In the genomic region with DNA sequence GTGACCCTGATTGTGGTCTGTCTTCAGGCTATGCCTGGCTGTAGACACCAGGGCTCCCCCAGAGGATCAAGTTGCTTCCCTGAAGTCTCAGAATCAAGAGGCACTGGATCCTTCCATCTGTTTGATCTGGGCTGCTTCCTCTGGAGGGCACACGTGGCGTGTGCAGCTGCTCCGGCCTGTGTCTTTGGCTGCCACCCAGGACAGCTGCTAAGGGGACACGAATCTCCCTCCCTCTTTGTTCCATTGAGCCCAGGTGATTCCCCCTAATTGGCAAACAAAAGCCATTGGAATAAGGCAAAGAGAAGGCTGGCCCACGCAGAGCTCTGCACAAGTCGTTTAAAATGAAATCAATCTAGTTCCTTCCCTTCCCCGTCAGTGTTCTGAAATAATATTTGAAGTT, we compare ENCODE assay signal across 9 mouse cellular contexts.
DNase-seq lines count a peak whose midpoint lies in the region; ATAC-seq and TF ChIP-seq lines count a peak whose summit lies in the region.
"Had no signal": no experiment of that assay in that cellular context is flagged by ENCODE, and none has a peak within 500 bp of the region (broad histone marks: within the 10 kb centered on the region; RNA-seq: fewer than 3 reads in every experiment).

No protein-coding gene starts in this region.

- no peak for TF ChIP-seq CTCF in heart, postnatal 0 days (IDR thresholded peaks at IDR 0.05; ENCODE audit: low read depth)
- no peak for TF ChIP-seq CTCF in midbrain, postnatal 0 days (IDR thresholded peaks at IDR 0.05)

- no peak overlapping the region for H3K4me3 ChIP-seq in liver, embryonic 11.5 days (ENCODE audit: low read depth, low read length)
- no peak overlapping the region for H3K4me3 ChIP-seq in embryonic facial prominence, embryonic 12.5 days
- no peak overlapping the region for H3K4me3 ChIP-seq in heart, postnatal 0 days (ENCODE audit: low read depth, low read length)
- H3K4me3 ChIP-seq in midbrain, postnatal 0 days (ENCODE audit: low read depth, low read length), result no peak overlapping the region
- H3K4me3 ChIP-seq: heart, embryonic 15.5 days; megakaryocyte, embryonic 14.5 days had no signal

- no peaks in the 10 kb centered on the region for H3K27me3 ChIP-seq in liver, embryonic 11.5 days (replicated peaks; ENCODE audit: control insufficient read depth, insufficient read depth, low read length)
- H3K27me3 ChIP-seq in embryonic facial prominence, embryonic 12.5 days, result no peaks in the 10 kb centered on the region
- no peaks in the 10 kb centered on the region for H3K27me3 ChIP-seq in heart, postnatal 0 days (ENCODE audit: control insufficient read depth, insufficient read depth, low read length)
- H3K27me3 ChIP-seq in midbrain, postnatal 0 days (ENCODE audit: insufficient read depth, low read length), result no peaks in the 10 kb centered on the region
- H3K27me3 ChIP-seq: heart, embryonic 15.5 days; megakaryocyte, embryonic 14.5 days had no signal

- no peak overlapping the region for H3K9ac ChIP-seq in liver, embryonic 11.5 days (ENCODE audit: low read depth, low read length)
- H3K9ac ChIP-seq in embryonic facial prominence, embryonic 12.5 days, result no peak overlapping the region
- no peak overlapping the region for H3K9ac ChIP-seq in heart, postnatal 0 days (replicated peaks; ENCODE audit: low read depth, low read length)
- no peak overlapping the region for H3K9ac ChIP-seq in midbrain, postnatal 0 days (replicated peaks; ENCODE audit: low read length, poor library complexity, severe bottlenecking)
- H3K9ac ChIP-seq: heart, embryonic 15.5 days had no signal

- no peak overlapping the region for H3K4me2 ChIP-seq in liver, embryonic 11.5 days
- no peak overlapping the region for H3K4me2 ChIP-seq in embryonic facial prominence, embryonic 12.5 days (replicated peaks)
- no peak overlapping the region for H3K4me2 ChIP-seq in heart, postnatal 0 days (ENCODE audit: low read depth, low read length)
- no peak overlapping the region for H3K4me2 ChIP-seq in midbrain, postnatal 0 days (ENCODE audit: low read depth, low read length, poor library complexity, severe bottlenecking)
- H3K4me2 ChIP-seq: heart, embryonic 15.5 days had no signal

- no peak for ATAC-seq in liver, embryonic 11.5 days (replicated peaks; ENCODE audit: low FRiP score)
- ATAC-seq in embryonic facial prominence, embryonic 12.5 days (ENCODE audit: insufficient number of reproducible peaks, insufficient read depth, low FRiP score, low TSS enrichment), result peak; percentile 84
- no peak; the same call in 1 of the 2 replicates for ATAC-seq in heart, postnatal 0 days (ENCODE audit: insufficient read depth, low read depth)
- ATAC-seq in midbrain, postnatal 0 days (ENCODE audit: low FRiP score), result no peak

- H3K4me1 ChIP-seq in liver, embryonic 11.5 days (replicated peaks; ENCODE audit: control insufficient read depth, insufficient read depth, low read length), result no peaks in the 10 kb centered on the region
- peaks cover 15% of the 10 kb centered on the region for H3K4me1 ChIP-seq in embryonic facial prominence, embryonic 12.5 days
- no peaks in the 10 kb centered on the region for H3K4me1 ChIP-seq in heart, postnatal 0 days (ENCODE audit: control insufficient read depth, insufficient read depth)
- no peaks in the 10 kb centered on the region for H3K4me1 ChIP-seq in midbrain, postnatal 0 days (ENCODE audit: insufficient read depth, low read length)
- H3K4me1 ChIP-seq: megakaryocyte, embryonic 14.5 days had no signal

- peak; percentile 7 for DNase-seq in liver
- DNase-seq in liver, embryonic 11.5 days (ENCODE audit: low spot score), result no peak
- peak; percentile 9 for DNase-seq in heart, postnatal 0 days (ENCODE audit: low spot score)
- DNase-seq in midbrain, postnatal 0 days (ENCODE audit: low spot score), result peak; percentile 51
- DNase-seq in left cerebral cortex, adult 11 months (ENCODE audit: low spot score), result no peak
- DNase-seq in kidney, adult 18-20 months, result no peak

- WGBS in liver, embryonic 11.5 days, result 67% methylated on average over 7 of the region's 7 CpGs
- WGBS in embryonic facial prominence, embryonic 12.5 days, result 26% methylated on average over 7 of the region's 7 CpGs
- WGBS in heart, postnatal 0 days, result 31% methylated on average over 7 of the region's 7 CpGs
- WGBS in midbrain, postnatal 0 days, result 24% methylated on average over 7 of the region's 7 CpGs

- no peaks in the 10 kb centered on the region for H3K9me3 ChIP-seq in liver, embryonic 11.5 days (ENCODE audit: control insufficient read depth, low read length)
- H3K9me3 ChIP-seq in embryonic facial prominence, embryonic 12.5 days, result no peaks in the 10 kb centered on the region
- H3K9me3 ChIP-seq in heart, postnatal 0 days (replicated peaks; ENCODE audit: control insufficient read depth, low read length), result no peaks in the 10 kb centered on the region
- no peaks in the 10 kb centered on the region for H3K9me3 ChIP-seq in midbrain, postnatal 0 days (ENCODE audit: low read length)
- H3K9me3 ChIP-seq: heart, embryonic 15.5 days had no signal

- TF ChIP-seq EP300 in heart, postnatal 0 days (IDR thresholded peaks at IDR 0.05; ENCODE audit: low read depth), result no peak

- no peaks in the 10 kb centered on the region for H3K36me3 ChIP-seq in liver, embryonic 11.5 days (ENCODE audit: control insufficient read depth, insufficient read depth, low read length)
- no peaks in the 10 kb centered on the region for H3K36me3 ChIP-seq in embryonic facial prominence, embryonic 12.5 days
- no peaks in the 10 kb centered on the region for H3K36me3 ChIP-seq in heart, postnatal 0 days (replicated peaks; ENCODE audit: control insufficient read depth, insufficient read depth, low read length)
- H3K36me3 ChIP-seq in midbrain, postnatal 0 days (ENCODE audit: insufficient read depth, low read length), result no peaks in the 10 kb centered on the region
- H3K36me3 ChIP-seq: heart, embryonic 15.5 days had no signal

- H3K27ac ChIP-seq in liver, embryonic 11.5 days (ENCODE audit: low read depth, low read length), result no peak overlapping the region
- peak overlapping the region; percentile 71 for H3K27ac ChIP-seq in embryonic facial prominence, embryonic 12.5 days
- H3K27ac ChIP-seq in heart, postnatal 0 days (ENCODE audit: low read depth), result no peak overlapping the region
- no peak overlapping the region for H3K27ac ChIP-seq in midbrain, postnatal 0 days (ENCODE audit: low read depth, low read length)
- H3K27ac ChIP-seq: heart, embryonic 15.5 days had no signal

Comparison
In these comparisons a context has a peak if more than half of its experiments do, and no peak if none do; other contexts are left out.
1. DNase-seq: peak in liver (single experiment), heart, postnatal 0 days (single experiment) and midbrain, postnatal 0 days (single experiment); none in liver, embryonic 11.5 days (single experiment), left cerebral cortex, adult 11 months (single experiment) and kidney, adult 18-20 months (single experiment).